Mouse (Mus musculus) erythroid progenitor cell, adult 5-6 weeks (primary cell): Measurements from ENCODE around the gene Ccdc33. TPM values are rescaled to one million over a fixed set of nuclear protein-coding genes. Genes with fewer than 3 reads are reported as not detected.

Source experiments
- ATAC-seq: replicated peaks from 2 replicates; pipeline ENCODE4 v1.8.0; 2016; ENCODE audit warnings: moderate number of reproducible peaks, mild to moderate bottlenecking, moderate TSS enrichment, inconsistent platforms; ENCODE audit not compliant: poor library complexity, low FRiP score, severe bottlenecking
- total RNA-seq, 2 experiments: library from RNA; stranded (forward) in 1 of 2; stranded (reverse) in 1 of 2; fragments of 150-400 nt in 1 of 2; fragments of 186-747, 209-891 nt in 1 of 2; gene quantifications; 2 replicates each; pipeline versions ENCODE4 v1.2.3 to v1.2.4; 2015 to 2017; ENCODE audit warnings: low replicate concordance in 2 of 2

The Ccdc33 gene
- total RNA-seq, 2 experiments from 2014 or later: not detected

GRCm38 (mm10) chr9:58025995-58026394 is 92.6 kb downstream of the Ccdc33 start:
- ATAC-seq: no peak

GRCm38 (mm10) chr9:58018385-58018784 is 100.2 kb downstream of the Ccdc33 start:
- ATAC-seq: no peak

- ATAC-seq: no peak
These were observed 101.7 kb downstream of the Ccdc33 start for GRCm38 (mm10) chr9:58016962-58017361.

- ATAC-seq: no peak
These were observed 102.8 kb downstream of the Ccdc33 start for GRCm38 (mm10) chr9:58015856-58016255.

GRCm38 (mm10) chr9:58014393-58015160 is 104.0 kb downstream of the Ccdc33 start:
- ATAC-seq: no peak

- ATAC-seq: no peak
These were observed 105.7 kb downstream of the Ccdc33 start for GRCm38 (mm10) chr9:58012935-58013334.

GRCm38 (mm10) chr9:58012486-58012885 is 106.1 kb downstream of the Ccdc33 start:
- no peak for ATAC-seq

GRCm38 (mm10) chr9:58011552-58011951 is 107.1 kb downstream of the Ccdc33 start:
- no peak for ATAC-seq

GRCm38 (mm10) chr9:58011027-58011426 is 107.6 kb downstream of the Ccdc33 start:
- ATAC-seq: no peak

- no peak for ATAC-seq
These were observed 109.0 kb downstream of the Ccdc33 start for GRCm38 (mm10) chr9:58009588-58009987.

- no peak for ATAC-seq
These were observed 109.6 kb downstream of the Ccdc33 start for GRCm38 (mm10) chr9:58009015-58009362.

- no peak for ATAC-seq
These were observed 110.1 kb downstream of the Ccdc33 start for GRCm38 (mm10) chr9:58008336-58009014.

- no peak for ATAC-seq
These were observed 112.7 kb downstream of the Ccdc33 start, which contains the start of gene Cyp11a1 for GRCm38 (mm10) chr9:58005753-58006461. Cyp11a1 (plus strand) TSS chr9:58006411.

GRCm38 (mm10) chr9:58003272-58003671 is 115.4 kb downstream of the Ccdc33 start:
- ATAC-seq: no peak

GRCm38 (mm10) chr9:57999676-58000075 is 118.9 kb downstream of the Ccdc33 start:
- ATAC-seq: no peak

GRCm38 (mm10) chr9:57998685-57999084 is 119.9 kb downstream of the Ccdc33 start:
- ATAC-seq: no peak

GRCm38 (mm10) chr9:57998032-57998659 is 120.5 kb downstream of the Ccdc33 start:
- peak; percentile 59; the same call in 1 of the 2 replicates for ATAC-seq

GRCm38 (mm10) chr9:57997511-57998031 is 121.1 kb downstream of the Ccdc33 start:
- ATAC-seq: no peak

- no peak for ATAC-seq
These were observed 123.3 kb downstream of the Ccdc33 start for GRCm38 (mm10) chr9:57995282-57995681.
